Mouse (Mus musculus): ENCODE measurements at regions not wholly inside any gene's neighbourhood (a gene's known extent, or its start where the extent isn't known, plus 50 kb on each side); places are given as distances from the start of the nearest gene placed in this dataset.

DNA sequence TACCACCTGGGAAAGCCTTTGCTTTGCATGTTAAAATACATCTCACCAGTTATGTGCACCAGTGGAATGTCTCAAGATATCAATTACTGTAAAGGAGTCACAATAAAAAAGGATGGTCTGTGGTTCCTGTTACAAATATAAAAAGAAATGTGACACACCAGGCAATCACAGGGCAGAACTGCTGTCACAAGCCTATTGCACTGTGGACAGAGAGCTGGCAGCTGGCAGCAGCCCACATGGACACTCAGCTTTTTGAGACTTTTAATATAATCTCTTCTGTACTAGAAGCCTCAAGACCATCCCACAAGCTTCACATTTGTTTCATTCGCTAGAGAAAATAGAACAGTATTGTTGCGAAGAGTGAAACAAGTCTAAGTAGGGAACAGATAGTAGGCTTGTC, 197.7 kb downstream of the 1700129C05Rik start:
- DNase-seq, result no peak

GRCm38 (mm10) chr14:58943267-58943765, 199.4 kb downstream of the 1700129C05Rik start:
- DNase-seq, result no peak

GRCm38 (mm10) chr14:58939086-58939485, 203.6 kb downstream of the 1700129C05Rik start:
- DNase-seq, result no peak

GRCm38 (mm10) chr14:58938601-58938970, 204.1 kb downstream of the 1700129C05Rik start:
- DNase-seq, result no peak

- DNase-seq, result no peak
These were observed 204.7 kb downstream of the 1700129C05Rik start for GRCm38 (mm10) chr14:58937791-58938600.

DNA sequence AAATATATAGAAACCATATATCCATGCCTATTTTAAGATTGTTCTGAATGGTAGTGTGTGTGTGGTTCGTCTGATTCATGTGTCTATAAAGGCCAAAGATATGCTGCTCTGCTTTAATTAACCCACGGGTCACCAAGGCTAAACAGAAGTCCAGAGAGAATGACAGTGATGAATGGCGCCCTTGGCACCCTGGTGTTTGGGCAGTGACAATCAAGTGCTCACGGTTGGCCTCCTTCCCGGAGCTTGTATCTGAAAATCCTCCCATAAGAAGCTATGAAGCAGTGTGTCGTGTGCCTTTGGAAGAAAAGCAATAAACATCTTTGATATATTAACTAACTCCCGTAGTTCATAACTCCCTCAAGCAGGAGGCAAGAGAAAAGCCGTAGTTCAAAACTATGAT, 205.4 kb downstream of the 1700129C05Rik start:
- DNase-seq, result no peak

- no peak for DNase-seq
These were observed 206.6 kb downstream of the 1700129C05Rik start for GRCm38 (mm10) chr14:58936131-58936530.

DNA sequence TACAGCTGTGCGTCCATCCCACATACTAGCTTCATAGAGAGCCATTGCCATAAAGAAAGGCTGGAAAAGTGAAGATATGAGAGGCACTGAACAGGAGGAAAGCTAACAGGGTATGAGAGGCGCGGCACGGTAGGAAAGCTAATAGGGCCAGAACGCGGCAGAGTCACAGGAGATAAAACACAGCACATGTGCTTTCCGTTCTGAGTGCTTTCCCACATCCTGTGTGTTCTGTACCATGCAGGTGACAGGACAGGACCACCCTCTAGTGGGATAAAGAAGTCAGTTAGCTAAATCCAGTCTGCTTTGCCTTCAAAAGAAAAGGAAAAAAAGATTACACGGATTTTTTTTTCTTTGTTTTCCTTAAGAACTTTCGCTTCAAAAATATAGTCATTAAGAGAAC, 224.8 kb downstream of the 1700129C05Rik start:
- peak; percentile 74 for DNase-seq

GRCm38 (mm10) chr14:58917228-58917627, 225.5 kb downstream of the 1700129C05Rik start:
- no peak for DNase-seq

DNA sequence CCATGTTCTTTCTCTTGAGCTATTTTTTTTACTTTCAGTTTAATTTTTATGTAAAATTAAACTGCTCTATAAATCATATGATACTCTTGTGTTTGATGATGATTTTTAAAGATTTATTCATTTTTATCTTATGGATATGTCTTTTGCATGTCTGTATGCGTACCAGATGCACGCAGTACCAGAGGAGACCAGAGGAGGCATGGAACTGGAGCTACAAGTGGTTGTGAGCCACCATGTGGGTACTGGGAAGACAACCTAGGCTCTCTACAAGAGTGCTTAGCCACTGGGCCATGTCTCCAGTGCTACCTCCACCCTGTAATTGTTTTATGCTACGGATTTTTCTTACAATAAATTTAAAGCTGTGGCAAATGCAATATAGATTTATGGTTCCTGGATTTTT, 227.8 kb downstream of the 1700129C05Rik start:
- DNase-seq, result peak; percentile 54

DNA sequence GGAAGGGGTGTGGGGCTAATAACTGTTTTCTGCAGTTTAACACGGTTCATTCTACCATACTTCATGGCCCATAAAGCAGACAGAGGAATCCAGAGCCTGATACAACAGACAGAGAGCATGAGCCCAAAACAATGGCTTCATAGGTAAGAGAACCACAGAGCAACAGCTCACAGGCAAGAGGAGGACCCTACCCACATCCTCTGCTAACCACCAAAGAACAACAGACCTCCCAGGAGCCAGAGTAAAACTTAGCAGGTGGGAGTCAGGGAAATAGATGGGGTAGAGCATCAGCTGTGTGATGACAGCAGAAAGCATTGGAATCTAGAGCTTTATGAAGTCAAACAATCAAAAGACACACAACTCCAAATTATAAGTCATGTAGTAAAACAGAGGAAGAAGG, 231.8 kb downstream of the 1700129C05Rik start:
- DNase-seq, result peak; percentile 59

GRCm38 (mm10) chr14:58907932-58908331, 234.8 kb downstream of the 1700129C05Rik start:
- DNase-seq, result no peak

DNA sequence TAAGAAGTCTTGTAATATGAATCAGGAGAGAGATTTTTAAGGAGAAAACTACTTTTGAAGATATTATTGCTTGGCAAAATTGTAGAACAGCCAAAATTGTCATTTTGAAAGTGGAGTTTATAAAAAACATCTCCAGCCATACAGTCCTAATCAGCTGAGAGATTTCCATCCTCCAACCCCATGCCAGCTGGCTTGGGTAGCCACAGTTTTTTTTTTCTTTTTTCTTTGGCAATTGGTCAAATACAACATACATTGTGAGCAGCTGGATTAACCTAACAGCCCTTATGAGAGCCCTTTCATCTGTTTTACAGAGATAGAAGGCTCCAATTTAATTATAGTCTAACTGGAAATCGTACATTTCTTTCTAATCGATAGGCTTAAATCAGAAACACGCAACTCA, 235.3 kb downstream of the 1700129C05Rik start:
- no peak for DNase-seq

- DNase-seq, result peak; percentile 73
These were observed 236.1 kb downstream of the 1700129C05Rik start for GRCm38 (mm10) chr14:58906631-58907030.

- DNase-seq, result no peak
These were observed 274.3 kb downstream of the 1700129C05Rik start for GRCm38 (mm10) chr14:58868176-58868949.

- DNase-seq, result no peak
These were observed 275.1 kb downstream of the 1700129C05Rik start for GRCm38 (mm10) chr14:58867396-58868107.

DNA sequence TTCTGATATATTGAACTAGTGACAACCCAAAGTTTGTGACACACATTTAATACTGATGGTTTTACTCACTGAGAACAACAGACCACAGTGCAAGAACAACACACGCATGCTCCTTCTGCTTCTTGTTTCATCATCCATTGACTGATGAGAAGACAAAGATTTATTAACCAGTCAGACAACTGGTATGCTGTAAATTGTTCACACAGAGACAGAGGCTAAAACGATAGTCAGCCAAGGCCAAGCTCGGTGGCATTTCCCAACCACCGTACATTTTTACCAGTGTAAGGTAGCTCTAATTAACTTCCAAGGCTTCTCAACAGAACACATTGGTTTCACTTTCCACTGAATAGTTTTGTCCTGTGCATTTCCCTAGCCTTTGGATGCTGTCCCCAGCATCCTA, 287.8 kb downstream of the 1700129C05Rik start:
- no peak for DNase-seq

DNA sequence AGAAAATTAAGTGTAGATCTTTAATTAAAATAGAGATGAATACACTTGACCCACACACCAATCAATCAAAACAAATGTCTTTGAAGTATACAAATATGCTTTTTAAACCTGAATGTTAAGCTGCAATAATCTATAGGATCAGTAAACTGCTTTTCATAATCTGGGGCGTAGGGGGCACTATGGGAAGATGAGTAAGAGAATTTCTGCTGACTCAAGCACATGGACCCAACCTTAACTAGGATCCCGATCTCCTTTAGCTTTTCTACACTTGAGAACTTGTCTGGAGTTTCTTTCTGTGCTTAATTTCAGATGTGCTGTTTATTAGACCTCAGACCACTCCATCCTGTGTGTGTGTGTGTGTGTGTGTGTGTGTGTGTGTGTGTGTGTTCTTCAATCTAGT, 298.1 kb downstream of the 1700129C05Rik start:
- DNase-seq, result no peak

GRCm38 (mm10) chr14:58842196-58842886, 300.4 kb downstream of the 1700129C05Rik start:
- no peak for DNase-seq

DNA sequence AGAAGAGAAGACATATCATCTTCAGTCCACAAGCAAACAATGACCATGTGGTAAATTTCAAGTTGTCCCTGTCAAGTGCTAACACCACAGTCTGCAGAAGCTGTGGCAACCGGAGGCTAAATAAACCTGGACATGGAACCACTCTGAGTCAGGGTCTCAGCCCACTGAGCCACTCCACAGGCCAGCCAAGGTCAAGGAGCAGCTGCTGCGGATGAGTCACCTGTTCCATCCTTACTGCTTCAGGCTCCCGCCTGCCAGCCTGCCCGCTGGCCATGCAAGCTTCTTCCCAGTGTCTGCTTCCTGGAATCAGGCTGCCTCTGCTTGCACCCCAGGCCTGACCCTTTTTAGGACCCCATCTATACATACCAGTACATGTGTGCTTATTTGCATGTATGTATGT, 319.8 kb downstream of the 1700129C05Rik start:
- DNase-seq, result no peak

DNA sequence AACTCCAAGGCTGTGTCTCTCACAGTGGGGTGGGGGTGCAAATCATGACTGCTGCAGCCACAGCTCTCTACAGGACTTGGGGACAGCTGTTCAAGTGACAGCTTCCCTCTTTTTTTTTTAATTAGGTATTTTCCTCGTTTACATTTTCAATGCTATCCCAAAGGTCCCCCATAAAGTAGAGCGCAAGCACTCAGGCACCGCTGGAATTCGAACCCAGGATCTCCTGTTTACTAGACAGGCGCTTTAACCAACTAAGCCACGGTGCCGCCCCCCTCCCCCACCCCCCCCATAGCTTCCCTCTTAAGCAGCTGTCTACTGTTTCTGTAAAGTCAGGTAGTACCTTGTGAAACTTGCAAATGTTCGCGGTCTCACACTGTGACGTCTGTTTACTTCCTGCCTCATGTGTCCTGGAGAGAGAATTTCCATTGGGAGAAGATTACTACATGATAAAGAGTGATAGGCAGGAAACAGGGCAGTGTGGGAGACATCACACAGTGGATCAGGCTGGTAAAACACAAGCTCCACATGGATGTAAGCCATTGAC, 324.7 kb downstream of the 1700129C05Rik start:
- peak; percentile 52 for DNase-seq

DNA sequence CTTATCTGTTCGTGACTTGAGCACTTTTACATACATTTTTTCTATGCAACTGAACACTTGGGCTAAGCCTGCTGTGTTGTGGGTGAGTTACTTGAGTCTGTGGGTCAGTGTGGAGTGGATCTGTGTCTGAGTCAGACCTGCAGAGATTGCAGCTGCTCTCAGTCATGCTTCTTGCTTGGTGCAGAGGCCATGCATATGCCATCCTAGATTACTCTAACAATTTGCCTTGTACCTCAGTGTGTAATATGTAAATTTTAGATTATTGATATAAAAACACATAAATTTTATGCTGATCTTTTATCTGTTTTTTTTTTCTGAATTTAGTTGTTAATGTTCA, 326.2 kb downstream of the 1700129C05Rik start:
- no peak for DNase-seq

Measured in thymus, postnatal 14 days (tissue).